Mouse (Mus musculus): ENCODE results near the gene Sorcs3. TPM values are rescaled to one million over a fixed set of nuclear protein-coding genes. Genes with fewer than 3 reads are reported as not detected.

The Sorcs3 gene
- polyA plus RNA-seq, 1 experiment from 2014 or later: 0.46 TPM

DNA sequence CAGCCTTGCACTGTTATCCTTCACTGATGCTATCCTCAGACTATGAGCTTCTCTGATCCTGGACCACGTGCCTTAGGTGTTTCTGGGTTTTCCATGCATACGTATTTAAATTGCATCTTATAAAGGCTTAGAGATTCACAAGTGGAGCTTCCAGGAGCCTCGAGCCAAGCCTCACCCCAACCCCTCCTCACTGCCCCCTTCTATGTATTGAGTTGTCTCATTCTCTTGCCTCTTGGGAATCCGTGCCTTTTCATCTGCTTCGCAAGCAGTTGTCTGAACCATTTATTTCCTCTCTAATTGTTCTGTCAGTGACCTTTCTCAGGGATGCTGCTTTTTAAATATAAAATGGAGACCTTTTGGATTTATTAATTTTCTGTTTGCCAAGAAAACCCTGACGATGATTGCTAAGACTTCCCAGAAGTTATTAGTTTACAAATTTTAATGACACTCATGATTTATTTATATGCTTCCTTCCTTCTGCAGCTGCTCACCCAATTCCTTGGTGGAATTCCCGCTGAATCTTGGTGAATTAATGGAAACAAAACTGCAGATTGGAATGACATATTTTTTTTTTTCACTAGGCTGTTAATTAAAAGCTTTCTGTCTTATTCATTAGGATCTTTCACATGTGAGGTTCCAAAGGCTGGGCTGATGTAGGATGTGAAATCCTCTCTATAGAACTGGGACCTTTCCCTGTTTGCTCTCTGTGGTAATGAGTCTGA, 199.1 kb downstream of the Sorcs3 start:
- 0 out of 2 replicates have a peak, but pooled peaks cover 6% of the 10 kb centered on the region for H3K27me3 ChIP-seq (replicated peaks)
- no peak overlapping the region for H3K4me2 ChIP-seq
- 65% methylated on average over 7 of the region's 7 CpGs for WGBS
- H3K27ac ChIP-seq (ENCODE audit: poor library complexity, severe bottlenecking): no peak overlapping the region
- H3K4me1 ChIP-seq (replicated peaks): peaks cover 6% of the 10 kb centered on the region
- no peak for ATAC-seq (ENCODE audit: insufficient number of reproducible peaks, low FRiP score)
- H3K9me3 ChIP-seq (replicated peaks): no peaks in the 10 kb centered on the region
- H3K4me3 ChIP-seq: no peak overlapping the region
- no peak overlapping the region for H3K9ac ChIP-seq
- no peaks in the 10 kb centered on the region for H3K36me3 ChIP-seq

DNA sequence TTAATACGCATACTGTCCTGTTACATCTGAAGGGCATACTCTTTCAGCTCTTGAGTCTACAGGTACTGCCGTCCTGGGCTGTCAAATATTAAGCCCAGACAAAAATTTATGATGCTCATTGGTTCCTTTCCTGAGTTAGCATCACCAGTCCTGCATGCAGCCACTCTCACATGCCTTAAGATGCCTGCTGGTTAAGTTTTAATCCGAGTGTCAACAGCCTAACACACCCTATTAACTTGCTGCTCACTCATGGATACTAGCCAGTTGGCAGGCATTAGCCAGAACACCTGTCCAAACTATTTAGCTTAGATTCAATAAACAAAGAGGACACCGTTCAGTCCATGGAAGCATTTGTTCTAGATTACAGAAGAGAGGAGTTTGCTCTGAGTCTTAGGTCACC, 202.4 kb downstream of the Sorcs3 start:
- Histone ChIP-seq H3K4me1 (replicated peaks) (no peaks in the 10 kb centered on the region), H3K4me3 (no peak overlapping the region), H3K27ac (ENCODE audit: poor library complexity, severe bottlenecking) (no peak overlapping the region), H3K36me3 (no peaks in the 10 kb centered on the region), H3K9ac (no peak overlapping the region), H3K27me3 (replicated peaks) (0 out of 2 replicates have a peak, but pooled peaks cover 2% of the 10 kb centered on the region), H3K4me2 (no peak overlapping the region), H3K9me3 (replicated peaks) (no peaks in the 10 kb centered on the region)
- 76% methylated on average over 4 of the region's 4 CpGs for WGBS
- ATAC-seq (ENCODE audit: insufficient number of reproducible peaks, low FRiP score): no peak

DNA sequence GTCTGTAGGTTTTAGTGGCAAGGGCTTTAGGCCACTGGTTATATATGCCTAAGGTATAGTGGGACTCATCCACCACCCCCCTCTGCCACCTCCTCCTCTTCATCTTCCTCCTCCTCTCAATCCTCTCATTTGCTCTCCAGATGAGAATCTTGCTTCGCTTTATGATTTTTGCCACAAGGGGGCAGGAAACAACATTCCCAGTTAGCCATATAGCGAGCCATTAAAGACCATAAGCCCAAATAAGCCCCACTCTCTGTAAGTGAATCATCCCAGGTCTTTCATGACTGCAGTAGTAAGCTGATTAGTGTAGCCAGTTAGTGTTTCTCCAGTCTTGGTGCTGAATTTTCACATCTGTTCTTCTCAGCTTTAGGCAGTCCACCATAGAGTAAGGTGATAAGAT, 205.5 kb downstream of the Sorcs3 start:
- Histone ChIP-seq H3K27me3 (replicated peaks) (no peaks in the 10 kb centered on the region), H3K9ac (no peak overlapping the region), H3K4me1 (replicated peaks) (no peaks in the 10 kb centered on the region), H3K9me3 (replicated peaks) (no peaks in the 10 kb centered on the region), H3K36me3 (no peaks in the 10 kb centered on the region), H3K4me2 (no peak overlapping the region), H3K27ac (ENCODE audit: poor library complexity, severe bottlenecking) (no peak overlapping the region), H3K4me3 (no peak overlapping the region)
- WGBS: 49% methylated on average over 2 of the region's 2 CpGs
- ATAC-seq (ENCODE audit: insufficient number of reproducible peaks, low FRiP score): no peak

DNA sequence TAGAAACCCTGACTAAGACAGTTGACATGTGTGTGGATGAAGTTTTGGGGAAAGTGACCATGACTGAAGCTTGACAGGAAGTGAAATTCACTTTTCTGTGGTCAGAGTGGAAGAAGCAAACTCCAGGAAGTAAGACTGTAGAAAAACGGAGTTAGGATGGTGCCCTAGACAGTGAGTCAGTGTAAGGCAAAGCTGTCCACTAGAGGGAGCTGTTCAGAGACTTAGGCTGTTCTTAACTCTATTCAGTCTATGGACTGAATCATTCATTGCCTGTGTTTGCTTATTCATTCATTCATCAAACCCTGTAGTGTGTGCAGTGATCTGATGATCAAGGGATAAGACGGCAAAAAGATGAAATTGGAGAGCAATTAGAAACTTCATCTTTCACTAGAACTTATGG, 208.0 kb downstream of the Sorcs3 start:
- 51% methylated on average over 2 of the region's 2 CpGs for WGBS
- no peak for ATAC-seq (ENCODE audit: insufficient number of reproducible peaks, low FRiP score)

DNA sequence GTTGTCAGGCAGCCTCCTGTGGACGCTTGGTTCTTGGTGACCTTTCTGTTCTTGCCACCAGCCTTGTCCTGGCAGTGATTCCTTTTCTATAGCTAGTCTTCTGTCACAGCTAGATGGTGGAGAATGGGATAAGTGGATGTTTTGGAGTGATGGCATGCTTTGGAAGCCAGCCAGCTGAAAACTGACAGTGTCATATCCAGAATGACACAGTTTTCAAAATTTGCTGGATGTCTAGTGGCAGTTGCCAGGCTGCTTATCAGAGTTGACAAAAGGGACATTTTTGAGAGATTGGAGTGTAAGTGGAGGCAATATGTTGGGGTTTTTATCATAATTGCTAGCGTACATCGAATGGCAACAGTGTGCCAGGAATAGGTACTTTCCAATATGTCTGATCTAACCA, 212.5 kb downstream of the Sorcs3 start:
- H3K4me2 ChIP-seq: no peak overlapping the region
- H3K27ac ChIP-seq (ENCODE audit: poor library complexity, severe bottlenecking): no peak overlapping the region
- 48% methylated on average over 3 of the region's 3 CpGs for WGBS
- no peak overlapping the region for H3K4me3 ChIP-seq
- ATAC-seq (ENCODE audit: insufficient number of reproducible peaks, low FRiP score): no peak
- H3K4me1 ChIP-seq (replicated peaks): peaks cover 4% of the 10 kb centered on the region; the same call in 1 of the 2 replicates
- H3K9me3 ChIP-seq (replicated peaks): no peaks in the 10 kb centered on the region
- no peaks in the 10 kb centered on the region for H3K36me3 ChIP-seq
- no peak overlapping the region for H3K9ac ChIP-seq
- H3K27me3 ChIP-seq (replicated peaks): no peaks in the 10 kb centered on the region

More for the DNA sequence above, 208.0 kb downstream of the Sorcs3 start:
- H3K4me1 ChIP-seq (replicated peaks): peaks cover 4% of the 10 kb centered on the region; the same call in 1 of the 2 replicates
- no peaks in the 10 kb centered on the region for H3K9me3 ChIP-seq (replicated peaks)
- no peak overlapping the region for H3K9ac ChIP-seq
- H3K4me2 ChIP-seq: no peak overlapping the region
- no peak overlapping the region for H3K27ac ChIP-seq (ENCODE audit: poor library complexity, severe bottlenecking)
- H3K4me3 ChIP-seq: no peak overlapping the region
- no peaks in the 10 kb centered on the region for H3K27me3 ChIP-seq (replicated peaks)
- H3K36me3 ChIP-seq: no peaks in the 10 kb centered on the region

DNA sequence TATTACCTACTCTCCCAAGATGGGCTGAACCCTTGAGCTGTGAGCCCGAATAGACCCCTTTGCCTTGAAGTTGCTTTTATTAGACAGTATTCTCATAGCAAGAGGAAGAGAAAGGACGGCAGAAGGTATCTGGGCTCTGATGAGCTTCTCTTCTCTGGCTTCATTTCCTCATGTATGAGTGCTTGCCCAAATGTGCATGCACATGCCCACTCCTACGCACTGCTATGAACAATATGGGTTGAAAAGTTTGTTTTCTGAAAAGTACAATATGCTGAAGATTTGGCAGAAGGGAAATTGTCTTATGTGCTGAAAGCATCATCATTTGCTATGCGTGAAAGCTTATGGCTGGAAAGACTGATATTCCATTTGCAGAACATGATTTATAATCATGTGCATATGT, 223.4 kb downstream of the Sorcs3 start:
- ATAC-seq (ENCODE audit: insufficient number of reproducible peaks, low FRiP score): no peak
- Histone ChIP-seq H3K27ac (ENCODE audit: poor library complexity, severe bottlenecking) (no peak overlapping the region), H3K9me3 (replicated peaks) (no peaks in the 10 kb centered on the region), H3K36me3 (no peaks in the 10 kb centered on the region), H3K4me1 (replicated peaks) (no peaks in the 10 kb centered on the region; the same call in 1 of the 2 replicates), H3K27me3 (replicated peaks) (no peaks in the 10 kb centered on the region), H3K9ac (no peak overlapping the region), H3K4me2 (no peak overlapping the region), H3K4me3 (no peak overlapping the region)
- WGBS: 75% methylated on average over 4 of the region's 4 CpGs

DNA sequence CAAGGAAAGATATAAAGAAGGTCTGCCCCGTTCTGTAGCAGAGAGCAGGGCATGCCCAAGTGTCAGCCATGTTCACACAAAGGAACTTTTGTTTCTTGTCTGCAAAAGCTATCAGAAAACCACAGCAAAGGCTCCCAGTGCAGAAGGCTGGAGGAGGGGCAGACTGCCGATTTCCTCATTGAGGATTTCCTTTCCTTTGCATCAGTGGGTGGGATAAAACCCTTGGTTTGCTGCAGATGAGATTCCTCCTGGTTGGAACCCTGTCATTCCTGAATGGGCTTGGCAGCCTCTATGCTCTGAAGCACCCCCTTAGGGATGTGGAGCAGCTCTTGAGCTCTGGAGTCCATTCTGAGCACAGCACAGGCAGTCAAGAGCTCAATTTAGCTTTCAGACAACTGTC, 223.9 kb downstream of the Sorcs3 start:
- Histone ChIP-seq H3K4me3 (no peak overlapping the region), H3K27ac (ENCODE audit: poor library complexity, severe bottlenecking) (no peak overlapping the region), H3K9ac (no peak overlapping the region), H3K36me3 (no peaks in the 10 kb centered on the region), H3K4me2 (no peak overlapping the region), H3K27me3 (replicated peaks) (no peaks in the 10 kb centered on the region), H3K4me1 (replicated peaks) (no peaks in the 10 kb centered on the region; the same call in 1 of the 2 replicates), H3K9me3 (replicated peaks) (no peaks in the 10 kb centered on the region)
- no peak for ATAC-seq (ENCODE audit: insufficient number of reproducible peaks, low FRiP score)
- WGBS: 46% methylated on average over 2 of the region's 2 CpGs

DNA sequence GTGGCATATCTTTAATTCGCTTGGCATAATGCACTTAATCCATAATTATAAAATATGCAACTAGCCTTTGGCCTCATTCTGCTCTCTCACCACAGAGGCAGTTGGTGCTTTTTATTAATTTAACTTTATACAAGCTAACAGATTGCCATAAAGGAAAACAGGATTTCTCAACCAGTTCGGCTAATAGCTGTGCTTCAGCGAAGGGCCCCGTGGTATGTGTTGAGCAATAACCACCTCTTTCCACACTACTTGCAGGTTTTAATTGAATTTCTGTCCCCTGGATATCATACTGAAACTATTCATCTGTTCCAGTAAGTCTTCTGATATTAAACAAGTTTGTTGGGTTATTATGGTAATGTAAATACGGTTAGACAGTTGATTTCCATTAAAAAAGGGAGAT, 224.5 kb downstream of the Sorcs3 start:
- Histone ChIP-seq H3K4me2 (no peak overlapping the region), H3K9me3 (replicated peaks) (no peaks in the 10 kb centered on the region)

DNA sequence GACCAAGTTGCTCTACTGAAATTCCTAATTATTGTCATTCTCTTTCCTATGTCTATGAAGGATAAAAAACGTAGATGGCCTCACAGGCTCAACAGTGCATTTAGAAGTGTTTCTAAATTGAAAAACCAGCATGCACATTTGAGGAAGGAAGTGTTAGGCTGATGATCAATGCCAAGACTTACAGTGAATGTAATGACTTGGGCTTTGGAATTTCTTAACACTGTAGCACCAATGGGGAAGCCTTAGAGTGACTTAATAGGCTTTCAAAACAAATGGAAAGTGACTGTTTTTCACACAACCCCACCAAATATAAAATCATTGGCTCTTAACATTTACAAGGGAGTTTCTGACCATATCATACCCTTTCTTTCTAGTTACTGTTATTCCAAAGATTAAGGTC, 232.6 kb downstream of the Sorcs3 start:
- Histone ChIP-seq H3K4me1 (replicated peaks) (0 out of 2 replicates have a peak, but pooled peaks cover 3% of the 10 kb centered on the region), H3K9me3 (replicated peaks) (no peaks in the 10 kb centered on the region), H3K27me3 (replicated peaks) (no peaks in the 10 kb centered on the region), H3K4me3 (no peak overlapping the region), H3K27ac (ENCODE audit: poor library complexity, severe bottlenecking) (no peak overlapping the region), H3K4me2 (no peak overlapping the region), H3K36me3 (no peaks in the 10 kb centered on the region), H3K9ac (no peak overlapping the region)
- ATAC-seq (ENCODE audit: insufficient number of reproducible peaks, low FRiP score): no peak
- WGBS: 88% methylated on average over 1 of the region's 1 CpGs

More for the DNA sequence above, 224.5 kb downstream of the Sorcs3 start:
- Histone ChIP-seq H3K9ac (no peak overlapping the region), H3K4me1 (replicated peaks) (no peaks in the 10 kb centered on the region; the same call in 1 of the 2 replicates), H3K27me3 (replicated peaks) (no peaks in the 10 kb centered on the region), H3K36me3 (no peaks in the 10 kb centered on the region), H3K4me3 (no peak overlapping the region), H3K27ac (ENCODE audit: poor library complexity, severe bottlenecking) (no peak overlapping the region)
- 85% methylated on average over 5 of the region's 5 CpGs for WGBS
- no peak for ATAC-seq (ENCODE audit: insufficient number of reproducible peaks, low FRiP score)

DNA sequence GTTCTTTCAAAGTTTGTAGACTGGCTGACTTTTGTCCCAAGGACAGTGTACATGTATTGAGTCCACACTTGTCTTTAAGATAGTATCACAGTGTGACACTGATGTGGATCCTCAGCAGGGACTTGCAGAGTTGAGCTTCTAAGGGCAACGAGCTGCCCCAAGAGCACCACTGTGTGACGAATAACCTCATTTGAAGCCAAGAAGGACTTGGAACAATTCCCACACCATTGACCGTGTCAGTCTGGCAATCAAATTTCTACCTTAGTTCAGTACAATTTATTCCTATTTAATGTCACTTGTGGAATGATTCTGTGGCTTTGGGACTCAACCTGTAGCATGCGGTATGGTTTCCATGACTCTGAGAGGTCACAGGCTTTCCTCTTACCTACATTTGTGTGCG, 255.3 kb downstream of the Sorcs3 start:
- H3K9me3 ChIP-seq (replicated peaks): no peaks in the 10 kb centered on the region
- no peaks in the 10 kb centered on the region for H3K36me3 ChIP-seq
- no peak overlapping the region for H3K27ac ChIP-seq (ENCODE audit: poor library complexity, severe bottlenecking)
- no peak overlapping the region for H3K4me2 ChIP-seq
- no peak overlapping the region for H3K9ac ChIP-seq
- ATAC-seq (ENCODE audit: insufficient number of reproducible peaks, low FRiP score): no peak
- no peaks in the 10 kb centered on the region for H3K27me3 ChIP-seq (replicated peaks)
- H3K4me1 ChIP-seq (replicated peaks): peaks cover 6% of the 10 kb centered on the region; the same call in 1 of the 2 replicates
- WGBS: 86% methylated on average over 5 of the region's 5 CpGs
- H3K4me3 ChIP-seq: no peak overlapping the region

DNA sequence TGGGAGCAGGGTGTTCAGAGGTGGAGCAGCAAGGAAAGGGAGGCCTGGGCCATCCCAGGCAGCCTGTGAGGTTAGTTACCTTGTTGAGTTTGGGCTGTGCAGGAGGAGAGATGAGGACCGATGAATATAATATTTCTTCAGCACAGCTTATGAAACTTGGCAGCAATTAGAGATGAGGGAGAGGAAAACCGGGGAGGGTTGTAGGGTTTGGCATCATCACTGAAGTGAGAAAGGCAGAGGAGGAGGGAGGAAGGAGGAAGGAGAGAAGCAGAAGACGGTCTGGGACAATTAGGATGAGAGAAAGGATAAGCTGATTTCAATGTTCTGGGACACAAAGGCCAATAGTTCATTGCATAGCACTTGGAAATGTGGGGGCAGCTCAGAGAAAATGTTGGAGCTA, 256.6 kb downstream of the Sorcs3 start:
- H3K27ac ChIP-seq (ENCODE audit: poor library complexity, severe bottlenecking): no peak overlapping the region
- H3K27me3 ChIP-seq (replicated peaks): no peaks in the 10 kb centered on the region
- no peak overlapping the region for H3K9ac ChIP-seq
- H3K9me3 ChIP-seq (replicated peaks): no peaks in the 10 kb centered on the region
- no peak overlapping the region for H3K4me2 ChIP-seq
- no peak for ATAC-seq (ENCODE audit: insufficient number of reproducible peaks, low FRiP score)
- peaks cover 14% of the 10 kb centered on the region for H3K4me1 ChIP-seq (replicated peaks)
- H3K36me3 ChIP-seq: no peaks in the 10 kb centered on the region
- no peak overlapping the region for H3K4me3 ChIP-seq
- 82% methylated on average over 3 of the region's 3 CpGs for WGBS

DNA sequence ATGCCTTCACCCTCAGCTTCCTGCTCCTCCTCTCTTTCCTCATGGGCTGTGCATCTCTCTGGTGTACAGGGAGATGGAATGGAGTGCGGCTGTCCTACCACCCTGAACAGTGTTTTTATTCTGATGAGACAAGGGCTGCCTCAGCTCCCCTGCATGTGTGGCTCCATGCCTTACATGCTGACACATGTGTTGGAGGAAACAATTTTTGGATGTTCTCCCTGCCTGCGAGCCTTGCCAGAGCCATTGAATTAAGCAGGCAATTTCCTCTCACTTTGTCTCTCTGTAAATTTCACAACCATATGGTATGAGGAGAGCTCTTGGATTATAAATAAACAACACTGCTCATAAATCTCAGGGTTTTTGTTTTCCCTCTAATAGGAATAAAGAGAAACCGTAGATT, 257.7 kb downstream of the Sorcs3 start:
- peaks cover 24% of the 10 kb centered on the region for H3K4me1 ChIP-seq (replicated peaks)
- H3K27ac ChIP-seq (ENCODE audit: poor library complexity, severe bottlenecking): no peak overlapping the region
- no peak overlapping the region for H3K4me3 ChIP-seq
- WGBS: 86% methylated on average over 3 of the region's 3 CpGs
- H3K4me2 ChIP-seq: no peak overlapping the region
- H3K27me3 ChIP-seq (replicated peaks): no peaks in the 10 kb centered on the region
- no peak overlapping the region for H3K9ac ChIP-seq
- H3K9me3 ChIP-seq (replicated peaks): no peaks in the 10 kb centered on the region
- ATAC-seq (ENCODE audit: insufficient number of reproducible peaks, low FRiP score): no peak
- no peaks in the 10 kb centered on the region for H3K36me3 ChIP-seq

All from heart, embryonic 12.5 days (tissue).